Mouse (Mus musculus) ES-E14 (cell line): Measurements from ENCODE around the gene Ube2r2. TPM values are rescaled to one million over a fixed set of nuclear protein-coding genes. Genes with fewer than 3 reads are reported as not detected.
A peak's percentile ranks its signal among the peaks of the same experiment; 100 is the strongest.

Source experiments
- DNase-seq: peaks from one replicate; pipeline ENCODE4 v3.0.0-alpha.2; 2013; ENCODE audit warnings: low read depth, low spot score
- H3K27ac ChIP-seq: 2 replicates; pipeline ENCODE4 v1.5.1; 2012; ENCODE audit warnings: low read depth, mild to moderate bottlenecking, low read length, moderate library complexity, mixed read lengths; ENCODE audit not compliant: poor library complexity, insufficient read depth, severe bottlenecking
- H3K36me3 ChIP-seq: 2 replicates; pipeline ENCODE4 v1.6.1; 2012; ENCODE audit warnings: mild to moderate bottlenecking, low read length, moderate library complexity, mixed read lengths; ENCODE audit not compliant: control insufficient read depth, poor library complexity, insufficient read depth, severe bottlenecking
- H3K4me1 ChIP-seq, 2 experiments: fragments of 150-350 bp in 1 of 2; sonication (generic) in 1 of 2; 2 replicates each; pipeline ENCODE4 v1.6.1; 2012; ENCODE audit warnings: low read length in 2 of 2, mild to moderate bottlenecking in 1 of 2, mixed read lengths in 1 of 2; ENCODE audit not compliant: control insufficient read depth in 2 of 2, insufficient read depth in 2 of 2, poor library complexity in 1 of 2
- H3K4me3 ChIP-seq, 2 experiments: fragments of 150-350 bp in 1 of 2; sonication (generic) in 1 of 2; 2 replicates each; pipeline ENCODE4 v1.5.1; 2012; ENCODE audit warnings: low read length in 2 of 2, low read depth in 1 of 2, mild to moderate bottlenecking in 1 of 2, mixed read lengths in 1 of 2; ENCODE audit not compliant: insufficient read depth in 1 of 2, poor library complexity in 1 of 2, severe bottlenecking in 1 of 2
- H3K9ac ChIP-seq: 2 replicates; pipeline ENCODE4 v1.6.1; 2012; ENCODE audit warnings: low read depth, mild to moderate bottlenecking, low read length, mixed read lengths; ENCODE audit not compliant: poor library complexity, insufficient read depth, severe bottlenecking
- H3K9me3 ChIP-seq: fragments of 150-350 bp; sonication (generic); 2 replicates; pipeline ENCODE4 v1.6.1; 2012; ENCODE audit warnings: low read depth, mild to moderate bottlenecking, low read length; ENCODE audit not compliant: control insufficient read depth, insufficient read depth
- CHD2 ChIP-seq: IDR thresholded peaks from 2 replicates; pipeline ENCODE4 v1.6.1; 2014; ENCODE audit warnings: mild to moderate bottlenecking, low read depth, low read length, inconsistent platforms
- HCFC1 ChIP-seq: IDR thresholded peaks from 2 replicates; pipeline ENCODE4 v1.6.1; 2012; ENCODE audit warnings: low read length, inconsistent platforms, borderline replicate concordance; ENCODE audit not compliant: insufficient read depth
- MAFK ChIP-seq: IDR thresholded peaks from 2 replicates; pipeline ENCODE4 v1.6.1; 2014; ENCODE audit warnings: mild to moderate bottlenecking, low read depth, low read length, inconsistent platforms; ENCODE audit not compliant: insufficient read depth
- ZC3H11A ChIP-seq: IDR thresholded peaks from 2 replicates; pipeline ENCODE4 v1.6.1; 2012; ENCODE audit warnings: low read depth, mild to moderate bottlenecking, inconsistent platforms, low read length, borderline replicate concordance
- ZNF384 ChIP-seq: IDR thresholded peaks from 2 replicates; pipeline ENCODE4 v1.6.1; 2012; ENCODE audit warnings: low read depth, low read length, inconsistent platforms
- in situ Hi-C, 2 experiments: fragments of 600-800 bp; cut with MboI; formaldehyde crosslinking; loops; one replicate each; pipeline ENCODE4 v1.15.1; 2025; ENCODE audit warnings: low sequenced_read_pairs in 2 of 2, inconsistent platforms in 1 of 2; ENCODE audit not compliant: unreplicated experiment in 2 of 2
- total RNA-seq: library from RNA; depleted of rRNA; stranded (reverse); fragments of 300-350 nt; gene quantifications from 2 replicates; pipeline ENCODE4 v1.2.3, GENCODE M21; 2012

Ube2r2 gene
- total RNA-seq, 1 experiment, result 52.3 TPM

DNA sequence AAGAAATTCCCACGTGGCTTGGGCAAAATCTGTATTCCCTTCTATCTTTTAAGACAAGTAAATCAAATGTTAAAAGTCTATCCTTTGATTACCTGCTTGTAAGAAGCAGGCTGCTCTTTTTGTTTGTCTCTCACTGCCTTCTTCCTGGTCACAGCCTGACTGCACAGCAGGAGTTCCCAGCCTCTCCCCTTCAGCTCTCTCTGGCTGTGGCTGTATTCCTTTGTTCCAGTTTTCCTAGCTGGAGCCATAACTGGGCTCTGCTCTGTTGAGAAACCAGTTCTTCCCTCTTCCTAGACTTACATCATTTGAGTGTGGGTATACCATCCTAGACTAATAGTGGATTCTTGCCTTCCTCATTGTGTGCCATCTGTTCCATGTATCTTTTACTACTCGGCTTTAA is 29.4 kb downstream of the Ube2r2 start:
- peak overlapping the region; percentile 88; the same call in 1 of the 2 replicates for H3K27ac ChIP-seq
- in situ Hi-C loops, result no loop called here
- peak; percentile 59 for DNase-seq
- TF ChIP-seq CHD2 (no peak), HCFC1 (no peak)
- no peaks in the 10 kb centered on the region for H3K9me3 ChIP-seq
- no peak overlapping the region for H3K4me3 ChIP-seq
- H3K9ac ChIP-seq, result no peak overlapping the region; the same call in 1 of the 2 replicates
- peaks cover 9% of the 10 kb centered on the region; the same call in 1 of the 2 replicates for H3K36me3 ChIP-seq
- H3K4me1 ChIP-seq, result peaks cover 3 to 9% of the 10 kb centered on the region in 2 experiments

DNA sequence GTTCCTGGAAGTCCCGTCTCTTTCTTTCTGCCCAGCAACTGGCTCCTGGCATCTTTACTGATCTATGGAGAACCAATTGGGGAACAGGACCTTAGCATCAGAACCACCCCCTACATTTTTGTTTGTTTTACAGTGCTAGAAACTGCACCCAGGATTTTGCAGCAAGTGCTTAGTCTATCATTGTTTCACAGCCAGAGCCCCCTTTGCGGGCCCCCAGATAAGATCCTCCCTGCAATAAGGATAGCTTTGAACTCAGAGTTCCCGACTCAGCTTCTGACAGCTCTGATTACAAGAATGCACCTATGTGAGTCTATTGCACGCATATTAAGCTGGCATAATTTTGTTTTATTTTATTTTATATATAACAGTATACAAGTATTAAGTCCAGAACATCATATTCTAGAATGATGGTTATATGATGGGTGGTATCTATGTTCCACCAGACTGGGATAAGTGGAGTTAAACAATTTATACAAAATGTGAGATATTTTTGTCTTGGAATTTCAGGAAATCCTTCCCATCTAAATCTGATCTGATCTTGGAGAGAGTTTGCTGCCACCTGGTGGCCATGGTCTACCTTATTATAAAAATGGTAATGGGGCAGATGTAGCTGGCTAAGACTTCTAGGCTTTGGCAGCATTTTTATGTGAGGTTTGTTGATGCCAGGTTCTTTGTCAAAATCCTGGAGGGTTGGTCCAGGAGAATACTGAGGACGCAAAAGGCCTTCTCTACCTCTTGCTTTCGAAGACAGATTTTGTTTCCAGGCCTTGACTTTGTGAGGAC is 30.3 kb downstream of the Ube2r2 start:
- Histone ChIP-seq H3K4me3 (no peak overlapping the region), H3K27ac (peak overlapping the region; percentile 75; the same call in 1 of the 2 replicates), H3K4me1 (peaks cover 3 to 9% of the 10 kb centered on the region in 2 experiments), H3K36me3 (peaks cover 9% of the 10 kb centered on the region; the same call in 1 of the 2 replicates), H3K9ac (no peak overlapping the region), H3K9me3 (no peaks in the 10 kb centered on the region)
- TF ChIP-seq ZNF384 (no peak), HCFC1 (no peak), MAFK (no peak), ZC3H11A (no peak), CHD2 (no peak)
- in situ Hi-C loops, result no loop called here
- DNase-seq, result peak; percentile 66

DNA sequence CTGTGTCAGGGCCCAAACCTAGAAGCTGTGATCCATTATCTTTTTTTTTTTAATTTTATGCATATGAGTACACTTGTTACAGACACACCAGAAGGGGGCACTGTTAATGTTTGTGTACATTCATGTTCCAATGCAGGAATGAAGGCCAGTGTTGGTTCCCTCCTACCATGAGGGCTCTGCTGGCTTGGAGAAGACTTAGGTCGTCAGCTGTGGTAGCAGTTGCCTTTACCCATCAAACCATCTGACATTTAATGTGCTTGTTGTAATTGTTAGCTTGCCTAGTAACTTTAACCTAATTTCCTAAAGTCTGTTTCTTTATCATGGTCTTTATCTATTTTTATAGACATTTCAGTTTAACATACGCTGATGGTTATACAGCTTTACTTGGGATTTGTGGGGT is 35.4 kb downstream of the Ube2r2 start:
- Histone ChIP-seq H3K4me3 (no peak overlapping the region), H3K9ac (no peak overlapping the region), H3K36me3 (peaks cover 12% of the 10 kb centered on the region; the same call in 1 of the 2 replicates), H3K4me1 (peaks cover under 1 to 5% of the 10 kb centered on the region in 2 experiments; a peak in 2 of 4 replicates), H3K9me3 (no peaks in the 10 kb centered on the region), H3K27ac (no peak overlapping the region)
- DNase-seq, result no peak
- in situ Hi-C loops, result no loop called here
- TF ChIP-seq CHD2 (no peak), HCFC1 (no peak), MAFK (no peak), ZC3H11A (no peak), ZNF384 (no peak)

DNA sequence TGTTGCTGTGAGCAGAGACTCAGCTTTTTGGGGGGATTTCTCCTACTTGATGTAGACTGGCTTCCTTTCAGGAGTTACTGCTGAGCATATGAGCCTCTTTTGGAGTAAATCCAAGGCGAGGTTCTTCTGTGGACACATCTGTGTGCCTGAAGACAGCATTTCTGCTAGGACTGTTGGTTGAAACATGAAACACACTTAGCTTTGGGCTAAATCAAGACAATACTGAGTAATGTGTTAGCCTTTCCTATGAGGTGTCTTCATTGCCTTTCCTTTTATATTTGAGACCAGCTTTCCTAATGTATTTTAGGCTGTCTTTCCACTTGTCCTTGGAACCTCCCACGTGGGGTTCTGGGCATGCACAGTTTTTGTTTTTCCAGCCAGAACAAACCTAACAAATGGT is 39.1 kb downstream of the Ube2r2 start:
- Histone ChIP-seq H3K36me3 (peaks cover 10% of the 10 kb centered on the region; the same call in 1 of the 2 replicates), H3K9me3 (no peaks in the 10 kb centered on the region), H3K4me3 (no peak overlapping the region), H3K9ac (no peak overlapping the region), H3K4me1 (peaks cover 0 to 2% of the 10 kb centered on the region in 2 experiments; a peak in 2 of 4 replicates), H3K27ac (no peak overlapping the region)
- in situ Hi-C loops, result no loop called here
- DNase-seq, result no peak
- TF ChIP-seq MAFK (no peak), HCFC1 (no peak)
